Mouse (Mus musculus): ENCODE results near the gene Ambra1.

GRCm38 (mm10) chr2:91699225-91699624 lies 30.7 kb upstream of the Ambra1 start:
- TF ChIP-seq CTCF (IDR thresholded peaks at IDR 0.05; ENCODE audit: control insufficient read depth, insufficient read depth, insufficient replicate concordance, low read depth, low read length) (no peak), POLR2A (IDR thresholded peaks at IDR 0.05; ENCODE audit: control insufficient read depth, low read depth, low read length) (no peak)
